Mouse (Mus musculus): ENCODE measurements around the gene Il17rd. TPM values are rescaled to one million over a fixed set of nuclear protein-coding genes. Genes with fewer than 3 reads are reported as not detected.

Il17rd gene
- total RNA-seq, 2 experiments from 2014 or later: 2.1 to 2.4 TPM

- DNase-seq: peak; percentile 29
Observed at GRCm38 (mm10) chr14:27145171-27146045, 106.7 kb downstream of the Il17rd start.

GRCm38 (mm10) chr14:27147726-27148125 is 109.0 kb downstream of the Il17rd start:
- no peak for DNase-seq

GRCm38 (mm10) chr14:27149401-27149800 is 110.7 kb downstream of the Il17rd start:
- no peak for DNase-seq

GRCm38 (mm10) chr14:27150011-27150640 is 111.4 kb downstream of the Il17rd start:
- no peak for DNase-seq

GRCm38 (mm10) chr14:27151432-27151831 is 112.7 kb downstream of the Il17rd start:
- DNase-seq: peak; percentile 31

- no peak for DNase-seq
Observed at GRCm38 (mm10) chr14:27155088-27155487, 116.3 kb downstream of the Il17rd start.

- no peak for DNase-seq
Observed at GRCm38 (mm10) chr14:27156032-27156431, 117.3 kb downstream of the Il17rd start.

Other genes starting within 250 kb of the Il17rd start
- gene Asb14, start 144.4 kb upstream of the Il17rd start, total RNA-seq (2021): 100 to 1,000 TPM in 1 of 2 experiments, 10 to 100 TPM in 1; 55.2 to 102 TPM
- 10 to 100 TPM; 15.9 to 17.3 TPM for gene Appl1, start 67.7 kb upstream of the Il17rd start, total RNA-seq (2021)
- gene Hesx1, start 44.5 kb upstream of the Il17rd start, total RNA-seq (2021): not detected
- 10 to 100 TPM in 1 of 2 experiments, 1 to 10 TPM in 1; 8.1 to 10.9 TPM for gene Arhgef3, start 76.0 kb downstream of the Il17rd start, total RNA-seq (2021)

All from gastrocnemius, postnatal 25 days (tissue).